Mouse (Mus musculus) kidney, adult 9 months (tissue): ENCODE measurements around the gene Map4k1.
A peak's percentile ranks its signal among the peaks of the same experiment; 100 is the strongest.

Experiments used
- DNase-seq: peaks from one replicate; pipeline ENCODE4 v3.0.0; 2022

Gene Map4k1

GRCm38 (mm10) chr7:28982274-28983013 is 594 bp downstream of the Map4k1 start:
- no peak for DNase-seq

GRCm38 (mm10) chr7:28983141-28983564 is 1.3 kb downstream of the Map4k1 start:
- no peak for DNase-seq

GRCm38 (mm10) chr7:28983849-28984248 is 2.0 kb downstream of the Map4k1 start:
- no peak for DNase-seq

GRCm38 (mm10) chr7:28984452-28984851 is 2.6 kb downstream of the Map4k1 start:
- DNase-seq = no peak

- no peak for DNase-seq
Measured at GRCm38 (mm10) chr7:28985207-28985606, 3.4 kb downstream of the Map4k1 start.

GRCm38 (mm10) chr7:28990766-28991273 is 9.0 kb downstream of the Map4k1 start:
- DNase-seq = no peak

- DNase-seq = no peak
Measured at GRCm38 (mm10) chr7:28991616-28992015, 9.8 kb downstream of the Map4k1 start.

- DNase-seq = no peak
Measured at GRCm38 (mm10) chr7:28992997-28993396, 11.1 kb downstream of the Map4k1 start.

- DNase-seq = no peak
Measured at GRCm38 (mm10) chr7:28993402-28993801, 11.6 kb downstream of the Map4k1 start.

- DNase-seq = peak; percentile 42
Measured at GRCm38 (mm10) chr7:29000651-29001605, 19.1 kb downstream of the Map4k1 start.

GRCm38 (mm10) chr7:29007224-29008101 is 25.6 kb downstream of the Map4k1 start:
- DNase-seq = no peak

- DNase-seq = no peak
Measured at GRCm38 (mm10) chr7:29008171-29008570, 26.3 kb downstream of the Map4k1 start.

- DNase-seq = no peak
Measured at GRCm38 (mm10) chr7:29008714-29009113, 26.9 kb downstream of the Map4k1 start.

- DNase-seq = no peak
Measured at GRCm38 (mm10) chr7:29014984-29015383, 33.1 kb downstream of the Map4k1 start.

- no peak for DNase-seq
Measured at GRCm38 (mm10) chr7:29016440-29016839, 34.6 kb downstream of the Map4k1 start.

- DNase-seq = no peak
Measured at GRCm38 (mm10) chr7:29017222-29017621, 35.4 kb downstream of the Map4k1 start.

- DNase-seq = no peak
Measured at GRCm38 (mm10) chr7:29019447-29020220, 37.8 kb downstream of the Map4k1 start.

GRCm38 (mm10) chr7:29022479-29022878 is 40.6 kb downstream of the Map4k1 start:
- DNase-seq = no peak

- no peak for DNase-seq
Measured at GRCm38 (mm10) chr7:29023514-29023913, 41.7 kb downstream of the Map4k1 start.

GRCm38 (mm10) chr7:29025566-29025965 is 43.7 kb downstream of the Map4k1 start:
- no peak for DNase-seq

- no peak for DNase-seq
Measured at GRCm38 (mm10) chr7:29026195-29026594, 44.3 kb downstream of the Map4k1 start.

GRCm38 (mm10) chr7:29026811-29027210 is 45.0 kb downstream of the Map4k1 start:
- no peak for DNase-seq
